Mouse (Mus musculus) ES-Bruce4 (cell line): ENCODE measurements around the gene Adamtsl4.

Experiments
- CTCF ChIP-seq: IDR thresholded peaks from one replicate; pipeline ENCODE4 v1.8.1; 2011; ENCODE audit warnings: low read depth, low read length
- POLR2A ChIP-seq: IDR thresholded peaks from one replicate; pipeline ENCODE4 v1.8.1; 2011; ENCODE audit warnings: low read length; ENCODE audit not compliant: insufficient read depth

GRCm38 (mm10) chr3:95687524-95688421 is at the start of gene Adamtsl4:
- TF ChIP-seq CTCF: no peak
- TF ChIP-seq POLR2A: no peak
